Mouse (Mus musculus): ENCODE measurements around the gene AI837181. TPM values are rescaled to one million over a fixed set of nuclear protein-coding genes. Genes with fewer than 3 reads are reported as not detected.

The AI837181 gene
- total RNA-seq, 2 experiments from 2014 or later, result 55.7 to 57.5 TPM

DNA sequence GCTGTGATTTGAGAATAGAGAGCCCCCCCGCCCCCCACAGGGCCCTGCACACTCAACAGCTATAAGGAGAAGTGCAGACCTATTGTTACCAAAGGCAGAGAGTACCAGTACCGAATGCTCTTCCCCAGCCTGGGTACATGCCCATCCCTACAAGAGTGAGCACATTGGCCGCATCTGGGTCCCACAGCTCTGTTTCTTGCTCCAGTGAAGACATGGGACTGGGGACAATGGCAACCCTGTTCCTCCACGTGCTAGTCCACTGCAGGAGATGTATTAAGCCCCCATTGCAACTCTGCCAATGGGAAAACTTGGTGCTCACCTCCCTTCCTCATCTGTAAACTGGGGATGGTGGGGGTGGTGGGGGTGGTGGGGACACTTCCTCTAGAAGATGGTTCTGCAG, 11.1 kb upstream of the AI837181 start:
- DNase-seq (ENCODE audit: low spot score in 2 of 2), result no peak

DNA sequence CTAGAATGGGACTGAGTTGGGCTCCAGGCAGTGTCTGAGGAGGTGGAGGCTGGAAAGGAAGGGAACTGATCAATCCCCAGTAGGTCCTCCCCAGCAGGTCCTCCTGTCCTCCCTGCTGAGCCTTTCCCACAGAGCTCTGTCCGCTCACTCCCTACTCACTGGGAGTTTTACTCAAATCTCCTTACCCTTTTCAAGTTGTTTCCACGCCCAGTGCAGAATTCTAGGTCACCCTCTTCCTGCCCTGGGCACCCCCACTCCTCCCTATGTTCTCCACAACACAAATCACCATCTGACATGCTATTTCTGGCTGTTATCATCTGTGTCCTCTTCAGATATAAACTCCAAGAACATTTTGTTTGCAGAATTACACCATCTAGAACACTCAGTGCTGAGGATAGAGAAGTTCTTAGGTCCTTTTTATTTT, 10.4 kb upstream of the AI837181 start:
- DNase-seq (ENCODE audit: low spot score in 2 of 2), result no peak

DNA sequence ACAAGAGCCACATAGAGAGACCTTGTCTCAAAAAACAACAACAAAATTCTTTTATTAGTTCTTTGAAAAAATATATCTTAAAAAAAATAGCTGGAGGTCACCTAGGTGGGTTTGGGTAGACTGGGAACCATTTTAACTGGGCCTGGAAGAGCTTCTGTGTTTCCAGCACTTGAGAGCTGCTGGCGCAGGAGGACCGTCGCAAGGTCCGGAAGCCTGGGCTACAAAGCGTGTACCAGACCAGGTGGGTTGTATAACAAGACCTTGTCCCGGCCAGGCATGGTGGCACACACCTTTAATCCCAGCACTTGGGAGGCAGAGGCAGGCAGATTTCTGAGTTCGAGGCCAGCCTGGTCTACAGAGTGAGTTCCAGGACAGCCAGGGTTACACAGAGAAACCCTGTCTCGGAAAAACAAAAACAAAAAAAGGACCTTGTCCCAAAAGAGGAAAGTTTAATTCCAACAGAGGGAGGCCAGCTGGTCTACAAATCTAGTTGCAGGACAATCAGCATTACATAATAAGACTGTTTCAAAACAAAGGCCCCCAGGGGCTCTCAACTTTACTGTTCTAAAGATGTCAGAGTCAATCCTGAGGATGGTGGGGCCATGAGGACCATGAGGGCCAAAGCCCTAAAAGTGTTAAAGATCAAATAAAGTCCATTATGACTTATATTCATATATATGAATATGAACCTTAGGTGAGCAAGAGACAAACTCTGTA, 6.0 kb upstream of the AI837181 start:
- DNase-seq (ENCODE audit: low spot score in 2 of 2), result no peak

DNA sequence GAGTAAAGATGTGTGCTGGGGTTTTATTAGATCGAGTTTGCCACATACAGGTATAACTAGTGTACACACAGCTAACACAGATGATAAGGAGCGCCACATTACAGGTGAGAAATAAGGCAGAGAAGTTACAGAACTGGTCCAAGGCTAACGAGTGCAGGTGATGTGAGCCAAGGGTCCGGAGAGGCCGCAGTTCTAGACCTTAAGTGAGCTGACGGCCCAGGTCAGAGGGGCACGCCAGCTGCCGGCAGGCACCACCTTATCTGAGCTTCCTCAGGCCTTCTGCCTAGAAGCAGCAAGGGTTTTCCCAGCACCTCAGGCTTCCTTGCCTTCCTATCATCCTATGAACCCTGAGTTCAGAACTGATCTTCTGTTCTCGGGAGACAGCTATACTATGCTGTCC, 5.3 kb upstream of the AI837181 start:
- no peak for DNase-seq (ENCODE audit: low spot score in 2 of 2)

DNA sequence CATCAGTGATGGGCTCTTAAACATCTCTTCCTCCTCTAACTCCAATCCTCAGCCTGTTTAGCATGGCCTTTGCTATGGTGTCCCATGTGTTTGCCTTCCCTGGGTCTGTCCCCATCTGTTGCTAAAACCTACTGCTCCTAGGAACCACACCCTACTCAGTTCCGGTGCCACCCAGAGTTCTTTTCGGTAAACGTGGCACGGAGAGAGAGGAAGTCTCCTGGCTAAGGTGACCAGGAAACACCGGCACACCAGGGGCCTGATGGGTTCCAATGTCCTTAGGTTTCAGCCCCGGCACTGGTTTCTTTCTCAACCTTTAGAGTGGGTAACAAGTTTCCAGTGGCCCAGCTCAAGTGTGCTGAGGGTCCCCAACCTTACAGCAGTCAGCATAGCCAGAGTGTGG, 4.4 kb upstream of the AI837181 start:
- DNase-seq (ENCODE audit: low spot score in 2 of 2), result no peak

DNA sequence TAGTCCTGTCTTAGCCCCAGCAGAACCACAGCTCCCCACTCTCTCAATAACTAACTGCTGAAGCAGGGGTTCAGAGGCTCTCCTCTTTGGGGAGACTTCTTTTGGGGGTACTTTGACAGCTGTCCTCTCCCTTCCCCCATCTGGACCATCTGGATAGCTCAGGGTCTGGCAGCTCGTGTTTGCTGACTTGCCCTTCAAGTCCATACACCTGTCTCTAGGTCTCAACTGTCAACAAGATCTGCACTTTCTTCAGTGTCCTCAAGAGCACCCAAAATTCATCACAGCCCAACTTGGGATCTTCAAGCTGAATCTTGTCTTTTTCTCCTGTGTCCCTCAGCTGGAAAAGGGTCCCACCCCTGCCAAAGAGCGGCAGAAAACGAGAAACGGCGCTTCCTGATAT, 3.2 kb upstream of the AI837181 start:
- no peak for DNase-seq (ENCODE audit: low spot score in 2 of 2)

DNA sequence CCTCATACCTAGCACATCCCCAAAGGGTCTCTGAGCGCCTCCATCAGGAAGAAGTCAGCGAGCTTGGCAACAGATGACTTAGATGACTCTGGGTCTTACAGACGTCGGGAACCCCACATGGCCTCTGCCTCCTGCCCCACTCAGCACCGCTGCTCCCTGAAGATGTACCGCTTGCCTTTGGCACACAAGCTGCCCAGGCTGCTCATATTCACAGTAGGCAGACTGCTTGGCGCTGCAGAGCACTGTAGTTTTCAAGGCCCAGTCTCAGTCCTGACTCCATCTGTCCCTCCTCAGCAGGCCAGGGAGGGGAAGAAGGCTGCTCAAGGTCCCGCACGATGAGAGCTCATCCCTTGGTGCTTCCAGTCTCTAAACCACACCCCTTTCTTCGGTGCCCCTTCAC, 2.7 kb upstream of the AI837181 start:
- DNase-seq (ENCODE audit: low spot score in 2 of 2), result no peak

DNA sequence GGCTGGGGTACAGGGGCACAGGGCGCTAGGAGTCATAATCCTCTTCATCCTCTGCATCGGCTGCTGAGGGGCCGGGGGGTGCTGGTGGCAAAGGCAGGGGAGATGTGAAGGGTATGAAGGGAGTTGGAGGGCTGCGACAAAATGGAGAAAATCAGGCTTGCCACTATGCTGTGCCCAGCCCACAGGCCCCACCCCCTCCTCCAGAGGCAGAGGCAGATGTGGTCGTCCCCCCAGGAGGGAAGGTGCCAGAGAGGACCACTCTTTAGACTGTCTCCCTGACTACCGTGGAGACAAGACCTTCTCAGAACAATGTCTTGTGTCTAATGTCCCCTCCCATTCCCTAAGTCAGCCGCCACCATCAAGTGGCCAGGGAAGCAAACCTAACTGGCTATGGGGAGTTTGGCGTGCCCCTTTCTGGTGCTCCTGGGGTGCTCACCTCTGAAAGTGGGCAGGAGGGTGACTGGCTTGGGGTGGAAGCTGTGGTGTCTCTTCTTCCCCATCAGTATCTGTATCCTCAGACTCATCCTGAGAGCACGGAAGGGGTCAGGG, 2.0 kb upstream of the AI837181 start:
- no peak for DNase-seq (ENCODE audit: low spot score in 2 of 2)

DNA sequence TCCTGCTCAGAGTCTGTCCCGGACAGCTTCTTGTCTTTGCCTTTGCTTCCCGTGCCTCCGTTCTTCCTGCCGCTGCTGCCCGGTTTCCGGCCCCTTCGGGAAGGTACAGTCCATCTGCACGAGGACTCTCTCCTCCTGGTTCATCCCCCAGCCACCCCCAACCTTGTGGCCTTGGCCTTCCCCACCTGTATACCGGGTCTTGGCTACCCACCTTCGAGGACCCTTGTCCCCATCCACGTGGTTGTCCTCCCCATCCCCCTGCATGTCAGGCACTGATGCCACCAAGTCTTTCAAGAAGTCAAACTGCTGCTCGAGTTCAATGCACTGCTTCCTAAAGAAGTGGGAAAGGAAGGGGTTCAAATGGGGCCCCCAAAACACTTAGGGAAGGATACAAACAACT, 1.4 kb upstream of the AI837181 start:
- DNase-seq (ENCODE audit: low spot score in 2 of 2), result no peak

DNA sequence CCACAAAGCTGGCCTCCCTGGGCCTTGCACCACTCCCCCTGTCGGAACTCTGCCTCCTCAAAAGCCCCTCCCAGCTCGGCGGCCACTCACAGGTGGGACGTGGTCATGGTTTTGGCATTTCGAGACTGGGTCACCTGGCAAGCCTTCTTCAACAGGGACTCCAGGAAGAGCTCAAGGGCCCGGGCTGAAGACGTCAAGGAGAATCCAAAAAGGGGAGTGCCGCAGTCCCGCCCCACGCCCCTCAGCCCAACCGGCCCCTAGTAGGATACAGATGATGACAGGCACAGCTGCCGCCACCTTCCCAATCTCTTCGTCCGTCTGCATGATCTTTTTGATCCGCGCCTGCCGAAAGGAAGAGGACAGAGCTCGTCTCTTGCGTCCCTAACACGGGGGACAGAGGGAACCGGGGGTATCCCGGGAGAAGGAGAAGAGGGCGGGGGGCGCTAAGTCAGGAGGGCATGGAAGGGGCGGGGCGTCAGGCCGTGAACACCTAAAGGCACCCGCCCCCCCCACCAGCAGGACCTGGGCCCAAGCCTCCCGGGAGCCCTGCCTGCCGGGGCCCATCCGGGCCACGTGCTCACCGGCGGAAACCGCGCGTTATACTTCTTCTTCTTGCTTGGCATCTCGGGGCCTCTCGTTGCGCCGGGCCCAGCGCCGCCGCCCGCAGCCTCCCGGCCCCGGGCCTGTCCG, 707 bp upstream of the AI837181 start:
- peak; percentile 69 to 79 for DNase-seq (ENCODE audit: low spot score in 2 of 2)

DNA sequence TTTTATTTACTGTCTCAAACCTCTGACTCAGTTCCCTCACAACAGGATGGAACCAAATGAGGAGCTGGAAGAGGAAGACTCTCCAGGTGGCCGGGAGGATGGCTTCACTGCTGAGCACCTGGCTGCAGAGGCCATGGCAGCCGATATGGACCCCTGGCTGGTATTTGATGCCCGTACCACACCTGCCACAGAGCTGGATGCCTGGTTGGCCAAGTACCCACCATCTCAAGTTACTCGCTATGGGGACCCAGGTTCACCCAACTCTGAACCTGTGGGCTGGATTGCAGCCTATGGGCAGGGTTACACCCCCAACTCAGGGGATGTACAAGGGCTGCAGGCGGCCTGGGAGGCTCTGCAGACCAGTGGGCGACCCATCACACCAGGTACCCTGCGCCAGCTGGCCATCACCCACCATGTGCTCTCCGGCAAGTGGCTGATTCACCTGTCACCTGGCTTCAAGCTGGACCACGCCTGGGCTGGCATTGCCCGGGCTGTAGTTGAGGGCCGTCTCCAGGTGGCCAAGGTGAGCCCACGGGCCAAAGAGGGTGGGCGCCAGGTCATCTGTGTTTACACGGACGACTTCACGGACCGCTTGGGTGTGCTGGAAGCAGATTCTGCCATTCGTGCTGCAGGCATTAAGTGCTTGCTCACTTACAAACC, 1.1 kb downstream of the AI837181 start:
- DNase-seq (ENCODE audit: low spot score in 2 of 2), result no peak

DNA sequence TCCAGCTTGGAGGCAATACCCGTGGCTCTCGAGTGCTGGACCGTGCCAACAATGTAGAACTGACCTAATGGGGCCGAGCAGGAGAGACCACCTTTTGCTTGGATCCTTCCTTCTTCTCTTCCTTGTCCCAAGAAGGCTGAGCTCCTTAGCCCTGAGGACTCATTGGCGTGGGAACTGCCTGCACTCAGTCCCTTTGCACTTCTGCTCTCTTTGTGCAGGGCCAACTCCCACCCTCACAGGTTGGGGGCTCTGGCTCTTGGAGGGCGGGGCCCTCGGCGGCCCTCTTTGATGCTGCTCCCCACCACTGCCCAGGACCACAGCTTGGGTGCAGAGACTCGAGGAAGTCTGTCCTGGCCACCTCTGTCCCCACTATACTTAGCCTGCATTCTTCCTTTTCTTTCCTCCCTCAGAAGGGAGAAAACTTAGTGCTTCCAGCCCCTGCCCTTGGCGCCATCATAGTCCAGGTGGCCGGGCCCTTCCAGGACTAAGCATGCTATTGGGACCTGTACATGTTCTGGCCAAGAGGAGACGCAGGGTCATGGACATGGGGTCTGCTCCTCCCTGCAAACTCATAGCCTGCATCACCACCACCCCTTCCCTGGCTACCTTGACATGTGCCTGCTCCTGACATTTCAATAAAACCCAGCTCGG, 1.8 kb downstream of the AI837181 start:
- DNase-seq (ENCODE audit: low spot score in 2 of 2), result no peak

DNA sequence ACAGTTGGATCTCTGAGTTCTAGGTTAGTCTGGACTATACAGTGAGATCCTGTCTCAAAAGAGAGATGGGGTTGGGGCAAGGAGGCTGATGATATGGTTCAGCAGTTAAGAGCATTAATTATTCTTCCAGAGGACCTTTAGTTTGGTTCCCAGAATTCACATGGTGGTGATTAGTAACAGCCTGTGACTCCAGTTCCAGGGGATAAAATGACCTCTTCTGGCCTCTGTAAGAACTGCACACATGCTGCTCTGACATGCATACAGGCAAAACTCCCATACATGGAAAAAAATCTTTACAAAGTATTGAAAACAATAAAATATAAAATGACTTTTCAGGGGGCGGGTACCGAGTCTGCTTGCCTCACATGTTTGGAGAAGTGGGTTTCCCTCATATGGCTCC, 3.1 kb downstream of the AI837181 start:
- DNase-seq (ENCODE audit: low spot score in 2 of 2), result no peak

DNA sequence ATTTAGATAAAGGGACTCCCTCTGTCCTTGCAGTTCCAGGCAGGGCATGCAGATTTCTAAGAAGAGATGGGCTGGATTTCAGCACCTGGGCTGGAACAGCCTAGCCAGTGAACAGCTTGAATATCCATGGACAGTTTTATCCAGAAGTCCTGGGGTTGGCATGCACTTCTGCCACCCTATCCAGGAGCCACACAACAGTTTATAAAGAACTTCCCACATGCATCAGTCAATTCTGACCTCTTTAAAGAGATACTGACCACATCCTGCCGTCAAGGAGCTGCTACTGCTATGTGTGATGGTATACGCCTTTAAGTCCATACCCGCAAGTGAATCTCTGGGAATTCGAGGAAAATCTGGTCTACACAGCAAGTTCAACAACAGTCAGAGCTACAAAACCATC, 4.3 kb downstream of the AI837181 start:
- no peak for DNase-seq (ENCODE audit: low spot score in 2 of 2)

DNA sequence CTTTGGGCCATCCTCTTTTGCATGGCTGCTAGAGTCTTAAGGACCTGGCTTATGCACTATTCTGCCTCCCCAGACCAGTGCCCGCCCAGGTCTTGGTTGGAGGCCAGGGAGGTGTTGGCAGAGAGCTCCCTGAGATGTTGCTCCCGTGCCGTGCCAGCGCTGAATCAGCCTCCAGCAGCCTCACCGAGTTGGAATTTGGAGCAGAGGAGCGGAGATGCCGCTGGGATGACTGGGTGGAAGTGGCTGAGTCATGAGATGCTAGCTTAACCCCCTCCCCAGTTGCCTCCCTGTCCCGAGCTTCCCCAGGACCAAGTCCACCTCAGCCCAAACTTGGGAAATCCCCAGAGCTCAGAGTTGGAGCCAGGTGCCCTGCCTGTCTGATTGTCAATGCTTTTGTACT, 4.9 kb downstream of the AI837181 start:
- no peak for DNase-seq (ENCODE audit: low spot score in 2 of 2)

DNA sequence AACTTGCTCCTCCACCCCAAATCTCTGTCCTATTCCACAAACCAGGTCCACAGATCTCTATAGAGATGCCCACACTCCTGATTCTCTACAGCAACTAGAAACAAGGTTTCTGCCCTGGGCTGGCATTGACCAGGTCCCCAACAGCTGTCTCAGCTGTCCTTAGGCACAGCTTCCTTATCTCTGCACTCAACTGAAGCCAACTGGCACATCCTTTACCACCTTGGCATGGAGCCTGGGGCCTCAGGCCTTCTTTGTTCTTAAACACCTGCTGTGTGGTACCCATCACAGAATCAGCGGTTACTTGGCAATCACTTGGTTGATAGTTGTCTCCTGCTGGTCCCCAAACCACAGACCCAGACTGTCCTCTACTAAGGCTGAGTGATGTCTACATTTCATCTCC, 5.5 kb downstream of the AI837181 start:
- DNase-seq (ENCODE audit: low spot score in 2 of 2), result no peak

DNA sequence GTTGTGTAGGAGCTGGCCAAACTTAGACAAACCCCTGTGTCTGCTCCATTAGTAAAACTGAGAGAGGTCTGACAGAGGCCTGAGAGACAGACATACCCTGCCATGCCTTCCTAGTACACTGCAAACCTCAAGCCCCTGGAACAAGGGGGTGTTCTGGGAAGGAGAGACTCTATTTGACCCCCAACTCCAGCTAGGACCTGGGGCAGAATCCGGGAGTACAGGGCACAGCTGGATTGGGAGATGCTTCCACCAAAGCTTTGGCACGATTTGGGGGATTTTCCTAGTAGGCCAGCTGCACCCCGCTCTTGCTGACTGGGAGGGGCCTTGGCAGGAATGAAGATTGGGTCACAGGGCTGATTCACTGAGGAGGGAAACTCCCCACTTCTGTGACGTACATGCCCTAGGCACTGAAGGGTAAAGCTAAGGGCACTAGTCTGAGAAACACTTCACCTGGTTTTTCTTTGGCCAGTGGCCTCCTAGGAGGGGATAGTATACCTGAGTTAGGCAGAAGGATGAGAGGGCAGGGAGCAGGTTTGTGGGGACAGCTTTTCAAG, 7.0 kb downstream of the AI837181 start:
- DNase-seq (ENCODE audit: low spot score in 2 of 2), result no peak

DNA sequence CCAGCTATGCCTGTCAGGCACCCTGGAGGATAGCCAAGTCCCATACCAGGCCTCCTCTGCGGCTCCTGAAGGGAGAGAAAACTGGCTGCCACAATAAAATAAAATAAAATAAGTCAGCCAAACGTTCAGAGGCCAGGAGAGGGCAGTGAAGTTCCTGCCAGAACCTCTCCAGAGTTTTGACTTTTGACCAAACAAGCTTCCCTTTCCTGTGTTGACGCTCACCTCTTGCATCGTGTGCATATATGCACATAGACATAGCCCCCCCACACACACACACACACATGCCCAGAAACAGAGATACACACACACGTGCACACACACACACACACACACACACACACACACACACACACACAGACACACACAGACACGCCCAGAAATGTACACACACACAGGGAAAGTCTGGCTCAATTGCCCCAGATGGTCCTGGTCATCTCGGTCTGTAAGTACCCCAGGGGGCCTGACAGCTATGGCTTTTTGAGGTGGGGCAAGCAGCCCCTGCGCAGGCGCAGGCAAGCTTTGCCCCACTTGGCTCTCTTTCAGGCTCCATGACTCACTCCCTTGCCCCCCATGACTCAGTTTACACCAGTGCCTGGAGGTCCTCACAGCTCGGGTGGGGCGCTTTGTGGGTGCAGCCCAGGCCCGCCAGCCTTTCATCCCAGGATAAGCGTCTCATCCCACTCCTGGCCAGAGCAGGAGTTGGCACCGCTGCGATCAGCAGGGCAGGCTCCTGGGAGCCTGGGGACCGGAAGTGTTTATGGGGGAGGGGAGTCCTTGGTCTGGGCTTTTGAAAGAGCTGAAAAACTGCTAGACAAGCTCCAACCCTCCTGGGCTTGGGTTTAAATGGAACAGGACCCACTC, 8.3 kb downstream of the AI837181 start:
- no peak for DNase-seq (ENCODE audit: low spot score in 2 of 2)

DNA sequence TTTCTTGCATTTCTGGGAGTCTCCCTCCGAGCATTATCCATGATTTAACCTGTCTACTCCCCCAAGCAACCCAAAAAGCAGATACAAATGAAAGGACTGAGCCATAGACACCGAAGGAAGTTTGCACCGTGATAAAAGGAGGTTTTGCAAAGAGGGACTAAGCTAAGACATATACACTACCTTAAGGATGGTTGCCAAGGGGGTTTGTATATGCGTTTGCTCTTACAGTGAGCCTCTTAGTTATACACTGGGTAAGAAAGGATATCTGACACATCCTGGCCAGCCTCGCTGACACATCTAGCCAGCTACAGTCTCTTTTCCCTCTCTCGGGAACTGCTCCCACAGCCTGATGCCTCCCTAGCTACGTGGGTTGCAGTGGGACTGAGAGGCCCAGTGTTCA, 9.0 kb downstream of the AI837181 start:
- no peak for DNase-seq (ENCODE audit: low spot score in 2 of 2)

DNA sequence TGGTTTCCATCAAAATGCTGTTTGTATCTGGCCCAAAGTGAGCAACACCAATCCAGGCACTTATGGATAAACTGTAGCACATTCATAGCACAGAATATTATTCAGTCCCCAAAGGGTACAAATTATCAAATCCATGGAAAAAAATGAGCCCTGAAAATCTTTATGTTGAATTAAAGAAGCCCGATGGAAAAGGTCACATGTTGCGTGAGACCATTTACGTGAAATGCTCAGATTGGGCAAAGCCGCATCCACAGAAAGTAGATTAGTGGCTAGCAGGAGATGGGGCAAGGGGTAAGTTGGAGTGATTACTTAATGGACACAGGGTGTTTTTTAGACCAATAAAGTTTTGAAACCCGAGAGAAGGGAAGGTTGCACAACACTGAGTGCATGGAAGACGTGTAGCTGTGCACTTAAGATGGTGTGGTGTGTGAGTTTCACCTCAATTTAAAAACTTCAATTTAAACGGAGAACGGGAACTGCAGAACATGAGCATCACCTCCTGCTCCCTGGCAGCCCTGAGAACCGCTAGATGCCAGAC, 19.5 kb downstream of the AI837181 start:
- no peak for DNase-seq (ENCODE audit: low spot score in 2 of 2)

Measured in layer of hippocampus, postnatal 10 days (tissue).